Mouse (Mus musculus) E14TG2a.4 (cell line): ENCODE measurements around the gene Ptcd2.

Experiments
- H3K27me3 ChIP-seq: 2 replicates; pipeline ENCODE4 v1.6.1; 2014; ENCODE audit warnings: low read length, control low read depth; ENCODE audit not compliant: insufficient read depth
- H3K36me3 ChIP-seq: 2 replicates; pipeline ENCODE4 v1.6.1; 2014; ENCODE audit warnings: low read length, control low read depth; ENCODE audit not compliant: insufficient read depth
- H3K4me1 ChIP-seq: replicated peaks from 2 replicates; pipeline ENCODE4 v1.6.1; 2014; ENCODE audit warnings: low read depth, low read length, control low read depth
- H3K4me3 ChIP-seq: replicated peaks from 2 replicates; pipeline ENCODE4 v1.5.1; 2014; ENCODE audit warnings: mild to moderate bottlenecking, low read length
- H3K9me3 ChIP-seq: 2 replicates; pipeline ENCODE4 v1.6.1; 2014; ENCODE audit warnings: low read length, control low read depth
- CTCF ChIP-seq: conservative IDR thresholded peaks from 2 replicates; pipeline ENCODE4 v1.5.1; 2014; ENCODE audit warnings: low read length
- NANOG ChIP-seq: IDR thresholded peaks from 2 replicates; pipeline ENCODE4 v1.6.1; 2014; ENCODE audit warnings: borderline replicate concordance, low read length, mixed read lengths
- POU5F1 ChIP-seq: IDR thresholded peaks from 2 replicates; pipeline ENCODE4 v1.6.1; 2014; ENCODE audit warnings: low read length, borderline replicate concordance

The Ptcd2 gene

GRCm38 (mm10) chr13:99317058-99317457, 27.4 kb downstream of the Ptcd2 start:
- Histone ChIP-seq H3K27me3 (no peaks in the 10 kb centered on the region), H3K4me1 (peaks cover 6% of the 10 kb centered on the region), H3K9me3 (no peaks in the 10 kb centered on the region), H3K36me3 (peaks cover 34% of the 10 kb centered on the region), H3K4me3 (no peak overlapping the region)
- TF ChIP-seq CTCF, result peak; percentile 9; the same call in 1 of the 2 replicates
- no peak for TF ChIP-seq NANOG

- Histone ChIP-seq H3K9me3 (no peaks in the 10 kb centered on the region), H3K4me3 (no peak overlapping the region)
- TF ChIP-seq NANOG (no peak), CTCF (no peak), POU5F1 (no peak)
Observed at GRCm38 (mm10) chr13:99316366-99316765, 28.1 kb downstream of the Ptcd2 start.

GRCm38 (mm10) chr13:99314657-99315181, 29.8 kb downstream of the Ptcd2 start:
- TF ChIP-seq NANOG (no peak), POU5F1 (no peak), CTCF (no peak)
- Histone ChIP-seq H3K9me3 (no peaks in the 10 kb centered on the region), H3K4me1 (no peaks in the 10 kb centered on the region), H3K36me3 (peaks cover 11% of the 10 kb centered on the region), H3K4me3 (no peak overlapping the region), H3K27me3 (no peaks in the 10 kb centered on the region)

More at GRCm38 (mm10) chr13:99316366-99316765, 28.1 kb downstream of the Ptcd2 start:
- no peaks in the 10 kb centered on the region for H3K27me3 ChIP-seq
- H3K36me3 ChIP-seq, result peaks cover 28% of the 10 kb centered on the region
- H3K4me1 ChIP-seq, result peaks cover 6% of the 10 kb centered on the region

GRCm38 (mm10) chr13:99314098-99314497, 30.4 kb downstream of the Ptcd2 start:
- Histone ChIP-seq H3K9me3 (no peaks in the 10 kb centered on the region), H3K36me3 (peaks cover 5% of the 10 kb centered on the region), H3K27me3 (no peaks in the 10 kb centered on the region), H3K4me1 (no peaks in the 10 kb centered on the region), H3K4me3 (no peak overlapping the region)
- TF ChIP-seq CTCF, result no peak
- TF ChIP-seq NANOG, result no peak
- no peak for TF ChIP-seq POU5F1

GRCm38 (mm10) chr13:99308393-99308792, 36.1 kb downstream of the Ptcd2 start:
- TF ChIP-seq POU5F1, result no peak
- TF ChIP-seq NANOG, result no peak
- TF ChIP-seq CTCF, result no peak
- no peaks in the 10 kb centered on the region for H3K9me3 ChIP-seq
- peaks cover 5% of the 10 kb centered on the region for H3K4me1 ChIP-seq
- no peak overlapping the region for H3K4me3 ChIP-seq
- peaks cover 5% of the 10 kb centered on the region; the same call in 1 of the 2 replicates for H3K27me3 ChIP-seq
- H3K36me3 ChIP-seq, result no peaks in the 10 kb centered on the region

- TF ChIP-seq CTCF (no peak), POU5F1 (no peak), NANOG (no peak)
- Histone ChIP-seq H3K4me3 (no peak overlapping the region), H3K27me3 (peaks cover 5% of the 10 kb centered on the region; the same call in 1 of the 2 replicates), H3K9me3 (no peaks in the 10 kb centered on the region), H3K4me1 (peaks cover 5% of the 10 kb centered on the region), H3K36me3 (no peaks in the 10 kb centered on the region)
Observed at GRCm38 (mm10) chr13:99307930-99308359, 36.6 kb downstream of the Ptcd2 start.

- Histone ChIP-seq H3K36me3 (no peaks in the 10 kb centered on the region), H3K9me3 (no peaks in the 10 kb centered on the region), H3K4me3 (no peak overlapping the region), H3K4me1 (peaks cover 5% of the 10 kb centered on the region), H3K27me3 (peaks cover 5% of the 10 kb centered on the region; the same call in 1 of the 2 replicates)
- TF ChIP-seq POU5F1, result no peak
- TF ChIP-seq CTCF, result no peak
- no peak for TF ChIP-seq NANOG
Observed at GRCm38 (mm10) chr13:99306164-99306563, 38.3 kb downstream of the Ptcd2 start.

GRCm38 (mm10) chr13:99305186-99305585, 39.3 kb downstream of the Ptcd2 start:
- TF ChIP-seq CTCF (no peak), POU5F1 (no peak), NANOG (no peak)
- H3K36me3 ChIP-seq, result no peaks in the 10 kb centered on the region

GRCm38 (mm10) chr13:99304365-99304764, 40.1 kb downstream of the Ptcd2 start:
- TF ChIP-seq NANOG, result no peak
- TF ChIP-seq CTCF, result no peak
- no peak for TF ChIP-seq POU5F1
- H3K4me1 ChIP-seq, result peaks cover 5% of the 10 kb centered on the region
- H3K36me3 ChIP-seq, result no peaks in the 10 kb centered on the region
- no peaks in the 10 kb centered on the region for H3K9me3 ChIP-seq
- peaks cover 9% of the 10 kb centered on the region; the same call in 1 of the 2 replicates for H3K27me3 ChIP-seq
- no peak overlapping the region for H3K4me3 ChIP-seq

More at GRCm38 (mm10) chr13:99305186-99305585, 39.3 kb downstream of the Ptcd2 start:
- Histone ChIP-seq H3K27me3 (peaks cover 5% of the 10 kb centered on the region; the same call in 1 of the 2 replicates), H3K4me3 (no peak overlapping the region), H3K4me1 (peaks cover 5% of the 10 kb centered on the region), H3K9me3 (no peaks in the 10 kb centered on the region)
